Mouse (Mus musculus): ENCODE data around the gene Phactr4.

Phactr4 gene

GRCm38 (mm10) chr4:132411322-132412094, 10.8 kb downstream of the Phactr4 start:
- DNase-seq (ENCODE audit: low spot score in 2 of 2) = no peak

DNA sequence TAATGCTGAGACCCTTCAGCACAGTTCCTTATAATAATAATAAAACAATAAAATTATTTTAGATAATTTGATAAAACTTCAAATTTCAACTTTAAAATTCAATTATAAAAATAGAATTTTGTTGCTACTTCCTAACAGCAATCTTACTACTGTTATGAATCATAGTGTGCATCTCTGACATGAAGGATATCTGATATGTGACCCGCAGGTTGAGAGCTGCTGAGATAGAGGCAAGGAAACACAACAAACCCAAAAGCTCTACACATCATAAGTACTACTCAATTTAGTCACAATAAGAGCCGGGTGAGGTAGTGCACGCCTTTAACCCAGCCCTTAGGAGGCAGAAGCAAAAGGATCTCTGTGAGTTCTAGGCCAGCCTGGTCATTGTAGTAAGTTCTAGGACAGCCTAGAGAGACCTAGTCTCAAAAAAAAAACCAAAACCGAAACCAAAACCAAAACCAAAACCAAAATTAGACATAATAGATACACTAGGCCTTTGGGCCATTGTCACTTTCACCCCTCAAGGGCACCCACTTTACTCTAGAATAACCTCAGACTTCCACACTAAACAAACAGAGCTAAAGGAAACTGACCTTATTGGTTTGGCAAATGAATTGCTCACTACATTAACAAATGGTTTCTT, 12.6 kb downstream of the Phactr4 start:
- DNase-seq (ENCODE audit: low spot score in 2 of 2) = no peak

DNA sequence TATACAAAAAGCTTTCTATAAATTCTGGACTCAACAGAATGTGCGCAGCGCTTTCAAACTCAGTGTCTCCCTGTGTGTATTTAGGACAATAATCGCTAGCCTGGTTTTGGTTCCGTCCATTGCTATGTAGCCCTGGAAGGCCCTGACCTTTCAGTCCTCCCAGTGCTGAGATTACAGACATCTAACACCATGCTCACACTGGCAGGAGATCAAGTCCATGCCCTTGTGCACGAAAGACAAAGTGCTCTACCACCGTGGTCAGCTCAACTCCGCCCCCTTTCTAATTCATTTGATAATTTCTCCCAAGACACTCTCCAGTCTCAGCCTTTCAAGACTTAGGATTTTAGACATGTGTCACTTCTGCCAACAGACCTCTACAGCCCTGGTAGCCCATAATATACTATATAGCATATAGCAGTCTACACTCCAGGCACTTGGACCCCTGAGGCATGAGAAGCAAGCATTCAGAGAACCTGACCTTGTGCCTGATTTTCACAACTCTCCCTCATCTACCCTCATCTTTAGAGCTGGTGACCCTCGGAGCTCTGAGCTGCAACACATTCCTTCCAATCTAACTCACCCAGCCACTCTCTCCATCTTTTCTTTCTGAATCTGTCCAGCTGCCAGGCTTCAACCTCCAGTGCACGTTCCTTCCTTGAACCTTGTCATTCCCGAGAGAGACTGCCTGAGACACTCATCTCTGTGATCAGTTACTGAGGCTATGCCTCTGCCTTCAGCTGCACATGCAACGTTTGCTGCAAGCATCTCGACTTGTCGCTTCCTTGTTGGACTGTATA, 15.7 kb downstream of the Phactr4 start:
- DNase-seq (ENCODE audit: low spot score in 2 of 2) = no peak

GRCm38 (mm10) chr4:132404588-132404987, 17.7 kb downstream of the Phactr4 start:
- no peak for DNase-seq (ENCODE audit: low spot score in 2 of 2)

DNA sequence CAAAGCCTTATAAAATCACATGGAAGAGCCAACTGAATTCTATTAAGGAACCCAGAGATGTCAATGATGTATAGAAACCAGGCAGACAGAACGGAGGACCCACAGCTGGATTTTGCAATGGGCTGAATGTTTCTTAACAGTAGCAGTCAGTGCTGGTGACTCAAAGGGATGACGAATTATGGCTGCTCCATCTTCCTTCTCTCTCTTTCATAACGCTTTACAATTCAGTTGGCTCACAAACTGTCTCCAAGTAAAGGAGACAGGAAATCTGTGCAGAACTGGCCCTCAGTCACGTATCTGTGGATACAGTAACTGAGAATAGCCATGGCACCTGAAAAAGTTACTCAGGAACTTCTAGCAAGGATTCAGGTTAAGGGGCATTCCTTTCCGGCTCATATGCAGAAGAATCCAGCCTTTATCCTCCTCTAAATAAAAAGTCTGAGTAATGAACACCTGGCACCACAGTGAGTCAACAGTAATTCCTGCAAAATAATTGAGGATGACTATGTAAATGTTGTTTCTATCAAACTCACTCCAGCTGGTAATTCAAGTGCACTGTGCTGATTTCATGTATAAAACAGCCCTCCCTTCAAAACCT, 19.1 kb downstream of the Phactr4 start:
- no peak for DNase-seq (ENCODE audit: low spot score in 2 of 2)

DNA sequence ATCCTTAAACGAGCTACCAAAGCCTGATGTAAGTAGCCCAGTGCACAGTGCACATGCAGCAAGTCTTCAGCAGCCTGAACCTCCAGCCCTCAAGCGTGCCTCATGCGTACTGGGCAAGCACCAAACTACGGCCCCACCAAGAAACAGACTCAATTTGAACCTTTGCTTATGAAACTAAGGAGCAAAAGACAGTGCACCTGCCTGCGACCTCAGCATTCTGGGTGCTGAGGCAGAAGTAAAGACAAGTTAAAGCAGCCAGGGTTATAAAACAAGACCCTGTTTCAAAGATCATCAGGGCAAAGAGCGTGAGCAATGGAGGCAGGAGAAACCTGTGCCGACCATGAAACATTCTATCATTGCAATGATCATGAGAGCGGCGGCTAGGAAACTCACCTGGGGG, 21.3 kb downstream of the Phactr4 start:
- no peak for DNase-seq (ENCODE audit: low spot score in 2 of 2)

GRCm38 (mm10) chr4:132398863-132399262, 23.4 kb downstream of the Phactr4 start:
- DNase-seq (ENCODE audit: low spot score in 2 of 2) = no peak

GRCm38 (mm10) chr4:132398045-132398774, 24.1 kb downstream of the Phactr4 start:
- no peak for DNase-seq (ENCODE audit: low spot score in 2 of 2)

- no peak for DNase-seq (ENCODE audit: low spot score in 2 of 2)
These were observed 25.2 kb downstream of the Phactr4 start for GRCm38 (mm10) chr4:132397120-132397519.

DNA sequence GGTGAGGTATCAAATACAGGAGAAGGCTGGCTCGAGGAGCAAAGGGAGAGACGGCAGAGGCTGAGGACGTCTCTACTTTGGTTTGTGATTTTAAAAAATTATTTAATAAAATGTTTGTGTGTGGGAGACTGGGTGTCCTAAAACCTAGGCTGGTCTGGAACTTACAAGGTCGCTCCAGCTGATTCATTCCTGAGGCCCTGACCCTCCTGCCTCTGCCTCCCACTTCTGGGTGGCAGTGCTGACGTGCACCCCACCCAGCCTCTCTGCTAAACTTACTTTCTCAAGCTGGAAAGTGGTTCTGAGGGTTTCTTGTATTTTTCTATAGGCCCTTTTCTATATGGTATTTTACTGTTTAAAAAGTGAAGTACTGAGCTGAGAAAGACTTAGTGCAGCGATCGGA, 26.0 kb downstream of the Phactr4 start:
- no peak for DNase-seq (ENCODE audit: low spot score in 2 of 2)

DNA sequence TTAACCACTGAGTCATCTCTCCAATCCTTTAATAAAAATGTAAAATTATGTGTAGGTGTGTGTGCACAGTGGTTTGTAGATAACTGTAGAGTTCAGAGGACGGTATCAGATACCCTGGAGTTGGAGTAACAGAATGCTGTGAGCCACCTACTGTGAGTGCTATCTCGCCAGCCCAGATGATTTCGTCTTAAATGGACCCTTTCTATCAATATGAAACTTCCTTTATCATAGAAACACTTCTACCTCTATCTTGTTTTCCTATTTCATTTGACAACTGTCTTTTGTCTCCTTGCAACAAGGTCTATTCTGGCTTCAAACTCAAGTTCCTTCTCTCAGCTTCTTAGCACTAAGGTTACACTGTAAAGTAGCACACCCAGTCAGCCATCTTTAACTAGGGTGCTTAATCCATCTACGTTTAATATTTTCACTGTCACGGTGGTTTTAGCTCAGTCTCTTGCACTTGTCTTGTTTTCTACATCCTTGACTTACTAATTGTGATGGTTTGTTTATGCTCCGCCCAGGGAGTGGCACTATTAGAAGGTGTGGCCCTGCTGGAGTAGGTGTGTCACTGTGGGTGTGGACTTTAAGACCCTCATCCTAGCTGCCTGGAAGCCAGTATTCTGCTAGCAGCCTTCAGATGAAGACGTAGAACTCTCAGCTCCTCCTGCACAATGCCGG, 31.1 kb downstream of the Phactr4 start:
- DNase-seq (ENCODE audit: low spot score in 2 of 2) = no peak

DNA sequence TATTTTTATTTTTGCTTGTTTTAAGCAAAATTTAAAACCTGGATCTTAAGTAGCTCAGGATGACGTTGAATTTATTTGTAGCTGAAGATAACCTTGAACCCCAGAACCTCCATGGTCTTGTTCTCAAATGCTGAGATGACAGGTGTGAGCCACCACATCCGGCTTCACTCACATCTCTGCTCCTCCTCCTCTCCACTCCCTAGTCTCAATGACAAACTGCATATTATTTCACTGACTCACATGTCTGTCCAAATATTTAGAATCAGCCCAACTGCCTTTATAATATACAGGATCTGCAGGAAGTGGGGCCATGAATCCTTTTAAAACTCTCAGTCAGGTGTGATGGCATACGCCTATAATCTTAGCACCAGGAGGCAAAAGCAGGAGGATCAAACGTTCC, 33.0 kb downstream of the Phactr4 start:
- DNase-seq (ENCODE audit: low spot score in 2 of 2) = no peak

- DNase-seq (ENCODE audit: low spot score in 2 of 2) = no peak
These were observed 34.7 kb downstream of the Phactr4 start for GRCm38 (mm10) chr4:132387617-132388016.

GRCm38 (mm10) chr4:132386846-132387245, 35.4 kb downstream of the Phactr4 start:
- DNase-seq (ENCODE audit: low spot score in 2 of 2) = no peak

- no peak for DNase-seq (ENCODE audit: low spot score in 2 of 2)
These were observed 36.4 kb downstream of the Phactr4 start for GRCm38 (mm10) chr4:132385771-132386410.

DNA sequence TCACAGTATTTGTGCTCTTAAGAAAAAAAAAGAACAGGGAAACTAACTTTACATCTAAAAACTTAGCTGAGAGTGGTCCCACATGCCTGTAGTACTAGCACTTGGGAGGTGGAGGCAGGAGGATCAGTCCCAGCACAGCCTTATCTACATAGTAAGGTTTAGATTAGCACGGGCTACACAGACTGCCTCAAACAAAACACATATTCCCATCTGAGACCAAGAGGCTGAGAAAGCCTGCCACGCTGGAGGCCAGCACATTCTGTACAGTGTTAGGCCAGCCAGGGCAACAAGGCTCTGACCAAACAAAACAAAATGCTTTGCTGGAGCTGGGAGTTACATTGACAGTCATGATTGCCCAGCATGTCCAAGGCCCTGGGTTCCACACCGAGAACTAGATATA, 38.8 kb downstream of the Phactr4 start:
- no peak for DNase-seq (ENCODE audit: low spot score in 2 of 2)

DNA sequence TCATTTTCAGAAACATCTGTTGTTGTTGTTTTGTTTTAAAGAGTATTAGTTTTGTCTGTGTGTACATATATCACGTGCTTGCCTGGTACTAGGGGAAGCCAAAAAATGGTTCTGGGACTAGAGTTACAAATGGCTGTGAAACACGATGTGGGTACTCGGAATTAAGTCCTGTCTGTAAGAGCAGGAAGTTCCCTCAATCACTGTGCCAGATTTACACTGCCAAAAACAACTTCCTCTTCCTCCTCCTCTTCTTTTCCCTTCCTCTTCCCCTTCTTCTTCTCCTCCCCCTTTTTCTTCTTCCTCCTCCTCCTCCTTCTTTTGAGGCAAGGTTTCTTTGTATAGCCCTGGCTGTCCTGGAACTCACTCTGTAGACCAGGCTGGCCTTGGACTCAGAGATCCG, 40.0 kb downstream of the Phactr4 start:
- no peak for DNase-seq (ENCODE audit: low spot score in 2 of 2)

DNA sequence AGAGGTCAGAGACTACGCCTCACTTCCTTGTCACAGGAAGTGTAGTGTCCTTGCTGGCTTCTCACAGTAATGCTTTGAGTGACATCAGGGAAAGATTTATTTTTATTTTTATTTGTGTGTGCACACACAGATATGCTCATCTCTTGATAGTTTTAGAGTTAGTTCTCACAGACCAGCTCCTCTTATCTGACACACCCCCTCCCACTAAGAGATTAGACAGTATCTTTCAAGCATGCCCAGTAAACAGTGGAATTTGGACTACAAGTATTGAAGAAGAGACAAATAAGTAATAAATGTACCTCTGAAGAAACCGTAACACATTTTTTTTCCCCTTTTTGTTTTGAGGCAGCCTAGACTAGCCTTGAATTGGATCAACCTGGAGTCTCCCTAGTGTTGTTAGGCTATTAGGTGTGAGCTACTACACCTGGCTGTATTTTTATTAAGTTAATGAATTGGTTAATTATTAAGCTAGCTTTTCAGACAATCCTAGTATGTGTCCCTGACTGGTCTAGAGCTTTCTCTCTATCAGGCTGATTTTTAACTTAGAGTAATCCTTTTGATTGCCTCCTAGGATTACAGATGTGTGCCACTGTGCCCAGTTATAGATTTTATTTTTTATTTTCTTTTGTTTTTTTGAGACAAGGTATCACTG, 41.2 kb downstream of the Phactr4 start:
- DNase-seq (ENCODE audit: low spot score in 2 of 2) = no peak

GRCm38 (mm10) chr4:132373820-132374219, 48.5 kb downstream of the Phactr4 start:
- no peak for DNase-seq (ENCODE audit: low spot score in 2 of 2)

Measured in left cerebral cortex, adult 9 months (tissue).